Mouse (Mus musculus) brain, embryonic 14.5 days (tissue): Measurements from ENCODE around the gene Wdr18. TPM values are rescaled to one million over a fixed set of nuclear protein-coding genes. Genes with fewer than 3 reads are reported as not detected.
A peak's percentile ranks its signal among the peaks of the same experiment; 100 is the strongest.

Experiments
- DNase-seq: peaks from one replicate; pipeline ENCODE4 v3.0.0-alpha.2; 2011; ENCODE audit warnings: low read depth
- CTCF ChIP-seq: fragments of 200-500 bp; IDR thresholded peaks from 2 replicates; pipeline ENCODE4 v1.5.1; 2012; ENCODE audit warnings: inconsistent platforms, mild to moderate bottlenecking, moderate library complexity, borderline replicate concordance; ENCODE audit not compliant: insufficient read depth, insufficient read length; ENCODE audit errors: extremely low read depth
- POLR2A ChIP-seq: fragments of 200-500 bp; IDR thresholded peaks from 2 replicates; pipeline ENCODE4 v1.6.1; 2012; ENCODE audit warnings: mild to moderate bottlenecking, inconsistent platforms, borderline replicate concordance; ENCODE audit not compliant: poor library complexity, insufficient read depth, insufficient read length, severe bottlenecking; ENCODE audit errors: extremely low read depth
- polyA plus RNA-seq: library from polyadenylated mRNA; depleted of rRNA; stranded (reverse); fragments of >200 nt; gene quantifications from 2 replicates; pipeline ENCODE4 v1.2.3, GENCODE M21; 2012

Wdr18 gene
- polyA plus RNA-seq, 1 experiment: 59.7 TPM

DNA sequence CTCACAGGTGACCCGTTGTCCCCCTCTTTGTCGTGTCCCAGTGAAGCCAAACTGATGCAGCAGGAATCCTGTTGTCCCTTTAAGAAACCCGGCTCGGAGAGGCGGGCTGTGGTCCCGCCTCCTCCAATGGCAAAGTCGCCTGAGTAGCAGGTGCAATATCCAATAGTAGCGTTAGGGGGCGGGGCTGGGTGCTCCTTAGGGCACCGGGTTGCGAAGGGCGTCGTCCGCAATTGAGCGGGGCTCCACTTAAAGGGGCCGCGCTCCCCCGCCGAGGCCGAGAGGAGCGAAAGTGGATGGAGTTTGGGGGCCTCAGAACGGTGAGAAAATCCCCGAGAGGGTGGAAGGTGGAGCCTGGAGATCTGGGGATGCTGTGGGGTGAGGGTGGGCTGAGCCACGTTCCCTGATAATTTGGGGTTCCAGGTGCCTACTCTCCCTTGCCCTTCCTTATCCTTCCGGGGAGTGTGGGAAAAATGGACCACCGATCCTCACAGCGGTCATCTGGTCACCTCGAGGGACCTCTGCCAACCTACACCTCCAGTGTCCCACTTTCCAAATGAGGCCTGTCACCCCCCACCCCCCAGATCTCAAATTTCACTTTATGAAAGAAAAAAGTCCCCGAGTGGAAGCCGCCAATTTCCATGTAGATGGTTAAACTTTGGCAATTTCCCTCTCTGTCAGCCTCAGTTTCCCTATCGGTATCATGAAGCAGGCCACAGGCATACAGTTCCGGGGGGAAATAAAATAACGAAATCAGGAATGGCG lies 36.5 kb downstream of the Wdr18 start, which contains the start of gene Abca7:
Gene Abca7 (plus strand): TSS at position 223 of the 762 bp plus-strand sequence.
- TF ChIP-seq CTCF (no peak), POLR2A (no peak)

DNA sequence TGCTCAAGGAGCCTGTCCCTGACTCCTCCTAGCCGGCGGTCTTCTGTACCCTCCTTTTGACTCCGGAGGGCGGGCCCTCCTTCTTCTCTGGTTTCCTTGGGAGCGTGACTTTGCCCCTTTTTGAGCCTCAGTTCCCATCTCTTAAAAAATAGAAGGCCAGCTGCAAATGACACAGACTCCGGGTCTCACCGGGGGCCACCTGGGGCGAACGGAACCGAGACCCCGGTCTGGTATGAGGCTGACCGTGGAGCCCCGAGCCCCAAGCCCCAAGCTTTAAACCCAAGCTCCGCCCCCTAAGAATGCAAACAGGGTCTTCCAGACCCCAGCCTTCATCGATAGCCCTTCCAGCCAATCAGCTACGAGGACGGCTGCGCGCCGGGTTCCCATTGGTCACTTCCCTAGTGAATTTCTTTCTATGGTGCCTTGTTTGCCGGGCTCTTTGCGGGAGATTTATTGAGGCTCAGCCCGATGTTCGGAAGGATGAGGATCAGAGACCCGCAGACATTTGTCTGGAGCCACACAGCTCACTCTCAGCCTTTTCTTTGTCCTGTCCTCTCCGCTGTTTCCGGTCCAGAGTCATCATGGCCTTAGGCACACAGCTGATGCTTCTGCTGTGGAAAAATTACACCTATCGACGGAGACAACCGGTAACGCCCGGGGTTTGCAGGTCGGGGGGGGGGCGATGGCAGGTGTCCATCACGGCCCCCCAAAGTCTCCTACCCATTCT lies 37.2 kb downstream of the Wdr18 start:
- peak; percentile 96 for DNase-seq
- no peak for TF ChIP-seq POLR2A
- TF ChIP-seq CTCF: no peak

More for the DNA sequence above, 36.5 kb downstream of the Wdr18 start, which contains the start of gene Abca7:
- peak; percentile 98 for DNase-seq

DNA sequence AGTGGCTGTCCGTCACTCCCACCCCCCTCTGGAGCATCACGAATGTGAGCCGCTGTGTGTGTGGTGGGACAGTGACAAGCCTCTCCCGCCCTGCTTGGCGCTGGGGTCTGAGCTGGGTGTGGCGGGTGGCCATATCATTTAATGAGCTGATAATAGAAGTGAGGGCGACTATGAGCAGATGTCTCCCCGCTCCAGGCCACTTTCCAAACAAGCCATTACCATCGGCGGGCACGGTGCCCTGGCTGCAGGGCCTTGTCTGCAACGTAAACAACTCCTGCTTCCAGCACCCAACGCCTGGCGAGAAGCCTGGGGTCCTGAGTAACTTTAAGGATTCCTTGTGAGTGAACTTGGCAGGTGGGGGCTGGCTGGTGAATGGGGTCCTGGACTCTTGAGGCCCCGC lies 37.9 kb downstream of the Wdr18 start:
- peak; percentile 86 for DNase-seq
- no peak for TF ChIP-seq POLR2A

DNA sequence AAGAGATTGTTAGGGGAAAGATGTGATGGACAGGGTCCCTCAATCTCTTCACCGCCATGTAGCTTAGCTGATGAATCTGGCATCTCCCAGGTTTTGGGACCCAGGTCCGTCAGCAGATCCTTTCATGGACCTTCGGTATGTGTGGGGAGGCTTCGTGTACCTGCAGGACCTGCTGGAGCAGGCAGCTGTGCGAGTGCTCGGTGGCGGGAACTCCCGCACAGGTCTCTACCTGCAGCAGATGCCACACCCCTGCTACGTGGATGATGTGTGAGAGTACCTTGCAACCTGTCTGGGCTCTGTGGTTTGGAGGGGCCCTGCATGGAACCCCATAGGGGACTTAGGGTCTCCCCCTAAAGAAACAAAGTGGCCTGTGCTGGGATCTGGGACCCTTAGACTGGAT lies 42.0 kb downstream of the Wdr18 start:
- DNase-seq: no peak
- TF ChIP-seq CTCF (no peak), POLR2A (no peak)

DNA sequence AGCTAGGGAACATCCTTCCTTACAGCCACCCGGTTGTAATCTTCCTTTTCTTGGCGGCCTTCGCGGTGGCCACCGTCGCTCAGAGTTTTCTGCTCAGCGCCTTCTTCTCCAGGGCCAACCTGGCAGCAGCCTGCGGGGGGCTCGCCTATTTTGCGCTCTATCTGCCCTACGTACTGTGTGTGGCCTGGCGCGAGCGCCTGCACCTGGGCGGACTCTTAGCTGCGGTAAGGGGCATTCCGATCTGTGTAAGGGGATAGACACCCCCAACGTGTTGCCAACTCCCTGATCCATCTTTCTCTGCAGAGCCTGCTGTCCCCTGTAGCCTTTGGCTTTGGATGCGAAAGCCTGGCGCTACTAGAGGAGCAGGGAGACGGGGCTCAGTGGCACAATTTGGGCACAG lies 42.9 kb downstream of the Wdr18 start:
- TF ChIP-seq POLR2A (no peak), CTCF (no peak)
- no peak for DNase-seq

DNA sequence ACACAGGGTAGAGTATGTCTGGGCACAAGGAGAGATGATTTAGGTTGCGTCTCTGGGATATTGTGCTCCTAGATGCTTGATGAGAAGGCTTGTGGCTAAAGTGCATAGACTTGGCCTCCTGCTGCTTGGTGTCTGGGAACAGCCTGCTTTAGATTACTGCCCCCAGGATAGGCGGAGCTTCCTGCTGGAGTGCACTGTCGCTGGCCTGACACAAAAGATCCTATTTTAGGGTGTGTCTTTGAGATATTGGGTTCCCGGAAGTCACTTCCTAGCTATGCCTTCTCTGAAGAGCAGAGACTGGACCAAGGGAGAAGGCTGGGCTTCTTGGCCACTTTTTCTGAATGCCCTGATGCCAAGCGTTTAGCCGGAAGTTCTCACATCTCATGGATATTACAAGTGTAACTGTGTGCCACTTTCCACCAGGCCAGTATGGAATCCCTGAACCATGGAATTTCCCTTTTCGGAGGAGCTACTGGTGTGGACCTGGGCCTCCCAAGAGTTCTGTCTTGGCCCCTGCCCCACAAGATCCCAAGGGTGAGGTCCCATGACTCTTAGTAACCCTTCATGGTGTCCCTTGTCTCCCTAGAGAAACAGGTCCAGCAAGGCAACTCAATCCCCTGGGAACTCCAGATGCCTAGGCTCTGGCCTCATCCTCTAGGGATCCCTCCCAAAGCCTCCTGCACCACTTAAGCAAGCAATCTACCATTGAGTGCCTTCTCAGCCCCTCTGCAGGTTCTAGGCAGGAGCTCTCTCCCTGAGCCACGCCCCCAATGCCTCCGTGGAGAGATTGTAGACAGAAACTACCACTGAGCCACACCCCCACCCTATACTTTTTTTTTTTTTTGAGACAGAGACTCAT lies 43.7 kb downstream of the Wdr18 start:
- no peak for TF ChIP-seq CTCF
- TF ChIP-seq POLR2A: no peak
- no peak for DNase-seq

DNA sequence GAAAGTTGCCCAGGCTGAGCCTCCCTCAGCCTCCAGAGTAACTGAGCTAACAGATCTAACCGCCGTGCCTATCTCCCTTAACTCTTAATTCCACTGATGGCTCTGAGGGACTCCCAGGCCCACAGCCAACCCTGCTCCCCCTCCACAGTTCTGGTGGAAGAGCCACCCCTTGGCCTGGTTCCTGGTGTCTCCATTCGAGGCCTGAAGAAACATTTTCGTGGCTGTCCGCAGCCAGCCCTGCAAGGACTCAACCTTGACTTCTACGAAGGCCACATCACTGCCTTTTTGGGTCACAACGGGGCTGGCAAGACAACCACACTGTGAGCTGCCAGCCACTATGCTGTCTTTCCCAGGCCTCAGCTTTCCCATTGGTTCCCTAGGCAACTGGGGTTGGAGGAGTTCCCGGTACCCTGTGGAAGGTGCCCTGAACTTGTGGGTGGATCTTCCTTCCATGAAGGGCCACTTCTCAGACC lies 44.3 kb downstream of the Wdr18 start:
- DNase-seq: no peak

DNA sequence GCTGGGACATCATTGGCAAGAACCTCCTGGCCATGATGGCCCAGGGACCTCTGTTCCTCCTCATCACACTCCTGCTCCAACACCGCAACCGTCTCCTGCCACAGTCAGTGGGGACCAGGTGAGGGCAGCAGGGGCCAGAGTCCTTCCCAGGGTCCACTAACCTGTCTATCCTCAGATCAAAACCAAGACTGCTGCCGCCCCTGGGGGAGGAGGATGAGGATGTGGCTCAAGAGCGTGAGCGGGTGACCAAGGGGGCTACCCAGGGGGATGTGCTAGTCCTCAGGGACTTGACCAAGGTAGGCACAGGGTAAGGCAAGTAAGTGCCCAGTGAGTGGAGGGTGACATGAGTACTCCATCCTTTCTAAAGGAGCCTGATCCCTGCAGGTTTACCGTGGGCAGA lies 51.8 kb downstream of the Wdr18 start:
- DNase-seq: no peak
- TF ChIP-seq POLR2A (no peak), CTCF (no peak)

More for the DNA sequence above, 44.3 kb downstream of the Wdr18 start:
- TF ChIP-seq CTCF (no peak), POLR2A (no peak)

DNA sequence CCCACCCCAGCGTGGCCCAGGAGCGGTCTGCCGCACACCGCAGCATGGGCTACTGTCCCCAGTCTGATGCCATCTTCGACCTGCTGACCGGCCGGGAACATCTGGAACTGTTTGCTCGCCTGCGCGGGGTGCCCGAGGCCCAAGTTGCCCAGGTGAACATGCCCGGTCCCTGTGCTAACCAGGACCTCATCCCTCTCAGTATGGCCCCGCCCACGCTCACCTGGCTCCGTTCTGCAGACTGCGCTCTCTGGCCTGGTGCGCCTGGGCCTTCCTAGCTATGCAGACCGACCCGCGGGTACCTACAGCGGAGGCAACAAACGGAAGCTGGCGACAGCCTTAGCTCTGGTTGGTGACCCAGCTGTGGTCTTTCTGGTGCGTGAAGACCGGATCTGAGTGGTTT lies 53.7 kb downstream of the Wdr18 start:
- DNase-seq: no peak

DNA sequence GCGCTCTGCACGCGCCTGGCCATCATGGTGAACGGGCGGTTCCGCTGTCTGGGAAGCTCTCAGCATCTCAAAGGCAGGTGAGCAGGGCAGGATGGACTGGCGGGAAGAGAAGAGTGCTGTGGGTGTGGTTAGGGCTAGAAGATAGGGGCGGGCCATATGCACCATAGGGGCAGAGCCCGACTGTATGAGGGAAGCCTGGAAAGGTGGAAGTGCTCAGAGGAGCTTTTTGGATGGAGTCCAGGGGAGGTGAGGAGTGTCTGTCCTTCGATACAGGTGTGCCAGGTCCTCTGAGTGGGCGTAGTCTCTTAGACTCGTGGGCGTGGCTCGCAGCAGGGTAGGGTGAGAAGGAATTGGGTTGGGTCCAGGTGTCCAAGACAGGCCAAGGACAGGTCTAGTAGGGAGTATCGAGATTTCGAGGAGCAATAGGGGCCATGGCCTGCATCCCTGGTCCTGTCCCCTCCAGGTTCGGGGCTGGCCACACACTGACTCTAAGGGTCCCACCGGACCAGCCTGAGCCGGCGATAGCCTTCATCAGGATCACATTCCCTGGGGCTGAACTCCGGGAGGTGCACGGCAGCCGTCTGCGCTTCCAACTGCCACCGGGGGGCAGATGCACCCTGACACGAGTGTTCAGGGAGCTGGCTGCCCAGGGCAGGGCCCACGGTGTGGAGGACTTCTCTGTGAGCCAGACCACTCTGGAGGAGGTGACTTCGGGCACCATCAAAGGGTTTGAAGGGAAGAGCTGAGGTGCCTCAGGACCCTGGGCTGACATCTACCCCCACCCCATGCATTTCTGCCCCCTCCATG lies 54.7 kb downstream of the Wdr18 start:
- no peak for TF ChIP-seq POLR2A
- TF ChIP-seq CTCF: no peak
- no peak for DNase-seq

More for the DNA sequence above, 53.7 kb downstream of the Wdr18 start:
- no peak for TF ChIP-seq CTCF
- no peak for TF ChIP-seq POLR2A
